Comparison of ENCODE assay signal across 9 mouse cellular contexts in the genomic region with DNA sequence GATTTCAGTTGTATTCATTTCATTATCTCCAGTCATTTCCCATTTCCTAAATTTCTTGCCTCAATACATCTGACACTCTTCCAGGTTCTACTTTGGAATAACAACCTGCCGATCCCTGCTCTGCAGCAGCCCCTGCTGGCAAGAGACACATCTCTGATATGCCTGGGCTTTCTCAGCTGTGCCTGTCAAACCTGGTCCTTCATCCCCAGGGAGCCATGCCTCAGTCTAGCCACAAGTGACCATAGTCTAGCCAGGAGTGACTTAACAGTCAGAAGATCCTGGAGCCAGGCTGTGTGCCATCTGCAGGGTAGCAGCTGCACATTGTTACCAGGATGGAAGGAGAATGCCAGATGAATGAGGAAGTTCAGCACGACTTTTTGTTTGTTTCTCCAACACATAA.
DNase-seq lines count a peak whose midpoint lies in the region; ATAC-seq and TF ChIP-seq lines count a peak whose summit lies in the region.
"Had no signal": no experiment of that assay in that cellular context is flagged by ENCODE, and none has a peak within 500 bp of the region (broad histone marks: within the 10 kb centered on the region; RNA-seq: fewer than 3 reads in every experiment).

No protein-coding gene starts in this region.

- no peaks in the 10 kb centered on the region for H3K27me3 ChIP-seq in MEL (ENCODE audit: control insufficient read depth in 1 of 2, insufficient read depth in 2 of 2, low read length in 2 of 2)
- no peaks in the 10 kb centered on the region for H3K27me3 ChIP-seq in embryonic facial prominence, embryonic 14.5 days (replicated peaks; ENCODE audit: control insufficient read depth, insufficient read depth, low read length)
- no peaks in the 10 kb centered on the region for H3K27me3 ChIP-seq in hindbrain, embryonic 11.5 days (ENCODE audit: control insufficient read depth, insufficient read depth, low read length)
- no peaks in the 10 kb centered on the region for H3K27me3 ChIP-seq in midbrain, embryonic 13.5 days
- H3K27me3 ChIP-seq: limb, embryonic 15.5 days had no signal

- no peaks in the 10 kb centered on the region for H3K36me3 ChIP-seq in MEL (ENCODE audit: control insufficient read depth in 1 of 2, insufficient read depth in 2 of 2, low read length in 2 of 2)
- H3K36me3 ChIP-seq in embryonic facial prominence, embryonic 14.5 days (ENCODE audit: control insufficient read depth, insufficient read depth, low read length), result no peaks in the 10 kb centered on the region
- no peaks in the 10 kb centered on the region for H3K36me3 ChIP-seq in hindbrain, embryonic 11.5 days (ENCODE audit: control insufficient read depth, insufficient read depth, low read length)
- H3K36me3 ChIP-seq in midbrain, embryonic 13.5 days, result no peaks in the 10 kb centered on the region
- H3K36me3 ChIP-seq: limb, embryonic 15.5 days had no signal

- WGBS in embryonic facial prominence, embryonic 14.5 days, result 28% methylated on average over 2 of the region's 2 CpGs
- 51% methylated on average over 2 of the region's 2 CpGs for WGBS in hindbrain, embryonic 11.5 days
- WGBS in midbrain, embryonic 13.5 days, result 52% methylated on average over 2 of the region's 2 CpGs

- DNase-seq in 3T3-L1 (ENCODE audit: low read depth, low spot score), result peak; percentile 35
- peak; percentile 19 for DNase-seq in MEL (ENCODE audit: low read depth, low spot score)
- peak; percentile 81 for DNase-seq in embryonic facial prominence, embryonic 14.5 days (ENCODE audit: low spot score)
- peak; percentile 38 for DNase-seq in hindbrain, embryonic 11.5 days (ENCODE audit: low spot score)
- DNase-seq in left cerebral cortex, adult 2 months (ENCODE audit: extremely low spot score in 1 of 2, low spot score in 2 of 2), result peak; percentile 55 to 63
- DNase-seq in urinary bladder, postnatal 36 days (ENCODE audit: low spot score in 2 of 2), result peak; percentile 15 to 31

- no peak overlapping the region for H3K27ac ChIP-seq in MEL (ENCODE audit: control insufficient read depth, low read depth, low read length)
- H3K27ac ChIP-seq in embryonic facial prominence, embryonic 14.5 days (replicated peaks; ENCODE audit: low read depth, low read length), result no peak overlapping the region
- no peak overlapping the region for H3K27ac ChIP-seq in hindbrain, embryonic 11.5 days (ENCODE audit: low read depth, low read length)
- no peak overlapping the region for H3K27ac ChIP-seq in left cerebral cortex, adult 2 months
- H3K27ac ChIP-seq in midbrain, embryonic 13.5 days, result no peak overlapping the region
- H3K27ac ChIP-seq: limb, embryonic 15.5 days had no signal

- no peaks in the 10 kb centered on the region for H3K79me2 ChIP-seq in MEL (ENCODE audit: control insufficient read depth, insufficient read depth, low read length, poor library complexity)

- no peaks in the 10 kb centered on the region for H3K4me1 ChIP-seq in MEL (ENCODE audit: control insufficient read depth in 1 of 2, insufficient read depth in 2 of 2, low read length in 2 of 2)
- H3K4me1 ChIP-seq in embryonic facial prominence, embryonic 14.5 days (ENCODE audit: control insufficient read depth, insufficient read depth, low read length), result 0 out of 2 replicates have a peak, but pooled peaks cover 3% of the 10 kb centered on the region
- H3K4me1 ChIP-seq in hindbrain, embryonic 11.5 days (replicated peaks; ENCODE audit: control insufficient read depth, insufficient read depth, low read length), result no peaks in the 10 kb centered on the region
- H3K4me1 ChIP-seq in midbrain, embryonic 13.5 days (replicated peaks), result no peaks in the 10 kb centered on the region
- H3K4me1 ChIP-seq: limb, embryonic 15.5 days had no signal

- no peak overlapping the region for H3K4me3 ChIP-seq in MEL (ENCODE audit: control insufficient read depth in 1 of 2, insufficient read depth in 1 of 2, low read depth in 2 of 2, low read length in 2 of 2)
- H3K4me3 ChIP-seq in embryonic facial prominence, embryonic 14.5 days (ENCODE audit: low read depth, low read length), result no peak overlapping the region
- H3K4me3 ChIP-seq in hindbrain, embryonic 11.5 days (ENCODE audit: low read depth, low read length), result no peak overlapping the region
- no peak overlapping the region for H3K4me3 ChIP-seq in left cerebral cortex, adult 2 months
- no peak overlapping the region for H3K4me3 ChIP-seq in midbrain, embryonic 13.5 days (replicated peaks)
- H3K4me3 ChIP-seq: limb, embryonic 15.5 days had no signal

- ATAC-seq in embryonic facial prominence, embryonic 14.5 days (ENCODE audit: low read depth), result peak; percentile 41; the same call in 1 of the 2 replicates
- ATAC-seq in hindbrain, embryonic 11.5 days (ENCODE audit: low FRiP score), result peak; percentile 47; the same call in 1 of the 2 replicates
- ATAC-seq in midbrain, embryonic 13.5 days, result 0 out of 2 replicates have a peak, but pooled peaks have one; percentile 45
- no peak for ATAC-seq in erythroid progenitor cell, adult 5-6 weeks (replicated peaks; ENCODE audit: low FRiP score, poor library complexity, severe bottlenecking)

- TF ChIP-seq EP300 in MEL (IDR thresholded peaks at IDR 0.05; ENCODE audit: low read depth in 1 of 2, low read length in 2 of 2), result no peak

- intact Hi-C loops in left cerebral cortex, adult 2 months (cut with DNase I), result loop anchor here (10.0 kb wide), 2 partner anchors 373 to 1863 kb away; a partner anchor contains a TSS

- TF ChIP-seq RAD21 in MEL (IDR thresholded peaks at IDR 0.05; ENCODE audit: low read depth, low read length), result peak; percentile 46

- no peak overlapping the region for H3K4me2 ChIP-seq in embryonic facial prominence, embryonic 14.5 days (ENCODE audit: low read depth, low read length)
- no peak overlapping the region for H3K4me2 ChIP-seq in hindbrain, embryonic 11.5 days (replicated peaks; ENCODE audit: low read depth, low read length)
- no peak overlapping the region for H3K4me2 ChIP-seq in midbrain, embryonic 13.5 days (replicated peaks)
- H3K4me2 ChIP-seq: limb, embryonic 15.5 days had no signal

- H3K9ac ChIP-seq in MEL (ENCODE audit: control insufficient read depth, low read depth, low read length, poor library complexity, severe bottlenecking), result no peak overlapping the region
- no peak overlapping the region for H3K9ac ChIP-seq in embryonic facial prominence, embryonic 14.5 days (ENCODE audit: low read depth, low read length)
- no peak overlapping the region for H3K9ac ChIP-seq in hindbrain, embryonic 11.5 days (ENCODE audit: low read depth, low read length)
- no peak overlapping the region for H3K9ac ChIP-seq in midbrain, embryonic 13.5 days (replicated peaks)
- H3K9ac ChIP-seq: limb, embryonic 15.5 days had no signal

- H3K9me3 ChIP-seq in MEL (replicated peaks; ENCODE audit: insufficient read depth, low read length), result no peaks in the 10 kb centered on the region
- H3K9me3 ChIP-seq in embryonic facial prominence, embryonic 14.5 days (ENCODE audit: control insufficient read depth, low read length), result no peaks in the 10 kb centered on the region
- no peaks in the 10 kb centered on the region for H3K9me3 ChIP-seq in hindbrain, embryonic 11.5 days (ENCODE audit: control insufficient read depth, low read length)
- no peaks in the 10 kb centered on the region for H3K9me3 ChIP-seq in midbrain, embryonic 13.5 days
- H3K9me3 ChIP-seq: limb, embryonic 15.5 days had no signal

- TF ChIP-seq POLR2A in MEL (IDR thresholded peaks at IDR 0.05; ENCODE audit: control insufficient read depth in 1 of 2, insufficient read depth in 1 of 2, low read depth in 1 of 2, low read length in 2 of 2, poor library complexity in 1 of 2), result no peak

- peak in 2 of 3 experiments; percentile 40 to 53; a peak in 5 of 6 replicates for TF ChIP-seq CTCF in MEL (IDR thresholded peaks at IDR 0.05 in 2 of 3, conservative IDR thresholded peaks at IDR 0.05 in 1 of 3; ENCODE audit: control insufficient read depth in 1 of 3, insufficient read depth in 1 of 3, low read depth in 2 of 3, low read length in 3 of 3, poor library complexity in 1 of 3, severe bottlenecking in 1 of 3)
- peak; percentile 71 for TF ChIP-seq CTCF in left cerebral cortex, adult 2 months (IDR thresholded peaks at IDR 0.05)

TF ChIP-seq in MEL, 35 proteins besides CTCF, POLR2A, EP300 and RAD21:
- TF ChIP-seq SMC3 (IDR thresholded peaks at IDR 0.05; ENCODE audit: low read depth, low read length), result peak; percentile 43
- no peak for TF ChIP-seq GABPA (IDR thresholded peaks at IDR 0.05; ENCODE audit: low read depth, low read length)
- TF ChIP-seq CHD1 (IDR thresholded peaks at IDR 0.05; ENCODE audit: low read depth, low read length), result no peak
- TF ChIP-seq NRF1 (IDR thresholded peaks at IDR 0.05; ENCODE audit: insufficient read depth, low read depth, low read length, poor library complexity, severe bottlenecking), result no peak
- TF ChIP-seq MAX (IDR thresholded peaks at IDR 0.05; ENCODE audit: low read length), result no peak

Comparison
In these comparisons a context has a peak if more than half of its experiments do, and no peak if none do; other contexts are left out.
1. DNase-seq: peak in every context shown above with its lines; median percentile 81 in embryonic facial prominence, embryonic 14.5 days; 59 in left cerebral cortex, adult 2 months; 38 in hindbrain, embryonic 11.5 days; 35 in 3T3-L1; 23 in urinary bladder, postnatal 36 days; 19 in MEL.